Mouse (Mus musculus) lung, embryonic 15.5 days (tissue): Measurements from ENCODE around the gene Glb1l2. TPM values are rescaled to one million over a fixed set of nuclear protein-coding genes. Genes with fewer than 3 reads are reported as not detected.

Source experiments
- ATAC-seq: fragments of 200-750 bp; cut with Nextera tagmentation; 2 replicates; pipeline ENCODE4 v1.8.0; 2017; ENCODE audit warnings: moderate number of reproducible peaks, borderline replicate concordance; ENCODE audit not compliant: low FRiP score, low TSS enrichment; ENCODE audit errors: extremely low read depth
- H3K27ac ChIP-seq: fragments of 300-500 bp; sonication (generic); 2 replicates; pipeline ENCODE4 v1.5.1; 2015; ENCODE audit warnings: moderate library complexity, mild to moderate bottlenecking, inconsistent platforms
- H3K27me3 ChIP-seq: fragments of 300-500 bp; sonication (generic); 2 replicates; pipeline ENCODE4 v1.6.1; 2015; ENCODE audit warnings: inconsistent platforms
- H3K36me3 ChIP-seq: fragments of 300-500 bp; sonication (generic); 2 replicates; pipeline ENCODE4 v1.6.1; 2015; ENCODE audit warnings: inconsistent platforms
- H3K4me1 ChIP-seq: fragments of 300-500 bp; sonication (generic); 2 replicates; pipeline ENCODE4 v1.6.1; 2015; ENCODE audit warnings: inconsistent platforms
- H3K4me2 ChIP-seq: fragments of 300-500 bp; sonication (generic); 2 replicates; pipeline ENCODE4 v1.6.1; 2015; ENCODE audit warnings: inconsistent platforms, mild to moderate bottlenecking, moderate library complexity
- H3K4me3 ChIP-seq: fragments of 300-500 bp; sonication (generic); 2 replicates; pipeline ENCODE4 v1.5.1; 2015; ENCODE audit warnings: mild to moderate bottlenecking, inconsistent platforms
- H3K9ac ChIP-seq: fragments of 300-500 bp; sonication (generic); 2 replicates; pipeline ENCODE4 v1.6.1; 2015; ENCODE audit warnings: inconsistent platforms
- H3K9me3 ChIP-seq: fragments of 300-500 bp; sonication (generic); 2 replicates; pipeline ENCODE4 v1.6.1; 2016; ENCODE audit warnings: inconsistent platforms
- WGBS: fragments of 180-500 bp; shearing (Covaris S2); methylation state at CpG from one replicate; pipeline ENCODE4 v1.1.7; 2015; 5-methylcytosine and 5-hydroxymethylcytosine counted together
- polyA plus RNA-seq: library from polyadenylated mRNA; unstranded; fragments of >200 nt; fragmentation: Nextera tagmentation; extraction: Ambion mirVana; gene quantifications from 2 replicates; pipeline ENCODE4 v1.2.1, GENCODE M21; 2015

Gene Glb1l2
- polyA plus RNA-seq, 1 experiment from 2014 or later: 8.1 TPM

DNA sequence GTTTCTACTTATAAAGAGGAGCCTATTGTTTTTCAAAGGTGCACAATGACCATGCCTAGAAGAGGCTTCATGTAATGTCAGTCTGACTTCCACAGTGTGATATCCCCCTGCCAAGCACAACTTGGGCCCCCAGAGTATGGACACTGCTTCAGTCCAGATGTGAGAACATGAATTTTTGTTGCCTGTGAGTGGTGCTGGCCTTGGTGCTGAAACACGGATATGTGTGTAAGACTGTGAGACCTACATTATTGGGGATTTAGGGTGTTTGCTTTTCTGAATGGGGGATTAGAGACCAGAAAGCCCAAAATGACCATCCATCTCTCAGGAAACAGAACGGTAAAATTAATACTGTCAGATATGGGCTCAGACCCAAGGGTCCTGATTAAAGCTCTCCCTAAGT, 78.8 kb downstream of the Glb1l2 start:
- Histone ChIP-seq H3K27me3 (peaks cover 8% of the 10 kb centered on the region), H3K4me3 (no peak overlapping the region), H3K9ac (no peak overlapping the region), H3K27ac (no peak overlapping the region), H3K9me3 (no peaks in the 10 kb centered on the region), H3K36me3 (no peaks in the 10 kb centered on the region), H3K4me2 (no peak overlapping the region), H3K4me1 (no peaks in the 10 kb centered on the region)
- ATAC-seq: no peak
- 50% methylated on average over 2 of the region's 2 CpGs for WGBS

DNA sequence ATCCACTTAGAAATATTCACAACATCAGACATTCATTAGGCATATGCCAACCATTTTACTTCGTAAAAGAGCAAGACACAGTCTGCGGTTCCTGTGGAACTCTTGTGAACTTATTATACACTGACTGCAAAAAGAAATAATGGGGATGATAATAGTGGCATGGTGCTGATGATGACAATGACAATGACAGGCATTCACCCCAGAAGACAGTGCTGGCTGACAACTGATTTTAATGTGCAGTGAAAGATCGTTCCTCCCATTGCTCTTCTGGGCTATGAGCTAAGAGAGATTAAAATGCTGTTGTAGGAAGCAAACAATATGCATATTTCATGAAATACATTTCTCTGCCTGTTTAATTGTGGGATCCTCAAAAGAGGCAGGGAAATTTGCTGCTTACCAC, 80.6 kb downstream of the Glb1l2 start:
- 83% methylated on average over 3 of the region's 3 CpGs for WGBS
- no peak for ATAC-seq
- no peak overlapping the region for H3K4me3 ChIP-seq
- no peak overlapping the region for H3K9ac ChIP-seq
- H3K4me1 ChIP-seq: no peaks in the 10 kb centered on the region
- H3K27me3 ChIP-seq: no peaks in the 10 kb centered on the region
- no peaks in the 10 kb centered on the region for H3K36me3 ChIP-seq
- H3K4me2 ChIP-seq: no peak overlapping the region
- H3K27ac ChIP-seq: no peak overlapping the region
- no peaks in the 10 kb centered on the region for H3K9me3 ChIP-seq

DNA sequence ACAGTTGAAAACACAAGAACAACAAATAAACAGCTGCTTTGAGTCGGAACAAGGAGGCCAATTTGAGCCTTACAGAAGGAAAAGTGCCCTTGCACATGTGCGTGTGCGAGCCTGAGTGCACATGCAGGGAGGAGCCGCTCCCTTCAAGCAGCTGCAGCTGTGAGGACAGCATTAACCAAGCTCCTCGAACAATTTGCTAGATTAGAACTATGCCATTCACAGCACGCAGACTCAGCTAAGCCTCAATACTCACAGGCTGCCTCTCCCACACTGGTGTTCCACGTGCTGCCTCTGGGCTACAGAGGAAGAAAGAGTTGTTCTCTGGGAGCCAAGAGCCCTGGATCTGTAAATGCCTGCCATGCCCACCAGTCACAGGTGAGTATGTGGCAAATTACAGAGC, 84.5 kb downstream of the Glb1l2 start:
- 72% methylated on average over 7 of the region's 7 CpGs for WGBS

DNA sequence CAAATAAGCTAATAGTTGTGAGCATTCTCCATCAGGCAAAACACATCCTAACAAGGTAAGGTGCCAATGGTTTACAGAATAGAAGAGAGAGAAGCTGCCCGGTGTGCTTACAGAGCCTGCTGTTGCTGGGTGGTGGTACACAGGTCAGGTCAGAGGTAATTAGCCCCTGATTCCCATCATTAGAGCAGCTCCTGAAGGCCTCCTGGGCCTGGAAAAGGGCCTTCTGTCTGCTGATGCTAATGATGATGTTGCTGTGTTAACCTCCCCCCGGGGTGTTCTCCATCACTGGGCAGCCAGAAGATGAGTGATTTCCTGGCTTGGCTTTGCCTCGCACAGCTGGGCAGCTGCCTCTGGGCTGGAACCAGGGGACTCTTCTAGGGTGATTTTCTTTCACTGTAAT, 87.9 kb downstream of the Glb1l2 start:
- no peak overlapping the region for H3K4me2 ChIP-seq
- no peak for ATAC-seq
- no peak overlapping the region for H3K27ac ChIP-seq
- no peaks in the 10 kb centered on the region for H3K9me3 ChIP-seq
- no peaks in the 10 kb centered on the region for H3K36me3 ChIP-seq
- no peak overlapping the region for H3K4me3 ChIP-seq
- 48% methylated on average over 3 of the region's 3 CpGs for WGBS
- no peaks in the 10 kb centered on the region for H3K27me3 ChIP-seq
- no peak overlapping the region for H3K9ac ChIP-seq
- H3K4me1 ChIP-seq: no peaks in the 10 kb centered on the region

More for the DNA sequence above, 84.5 kb downstream of the Glb1l2 start:
- no peak overlapping the region for H3K4me2 ChIP-seq
- H3K36me3 ChIP-seq: no peaks in the 10 kb centered on the region
- H3K9me3 ChIP-seq: no peaks in the 10 kb centered on the region
- H3K27ac ChIP-seq: no peak overlapping the region
- ATAC-seq: no peak
- no peaks in the 10 kb centered on the region for H3K27me3 ChIP-seq
- no peak overlapping the region for H3K4me3 ChIP-seq
- no peak overlapping the region for H3K9ac ChIP-seq
- H3K4me1 ChIP-seq: no peaks in the 10 kb centered on the region

Other genes with a start within 250 kb of the Glb1l2 start
- 0.11 and 0.12 TPM in 2 replicates for gene B3gat1, start 72.7 kb downstream of the Glb1l2 start, polyA plus RNA-seq
- gene Glb1l3, start 54.4 kb upstream of the Glb1l2 start, polyA plus RNA-seq: 0.10 and 0.25 TPM in 2 replicates
- not detected in 2 replicates for gene Gm1110, start 116.6 kb upstream of the Glb1l2 start, polyA plus RNA-seq
- gene Acad8, start 193.1 kb upstream of the Glb1l2 start, polyA plus RNA-seq: 48.5 and 53.5 TPM in 2 replicates
- gene Thyn1, start 193.2 kb upstream of the Glb1l2 start, polyA plus RNA-seq: 135 and 136 TPM in 2 replicates
- 30.5 and 32.4 TPM in 2 replicates for gene Vps26b, start 223.6 kb upstream of the Glb1l2 start, polyA plus RNA-seq
- gene Ncapd3, start 223.7 kb upstream of the Glb1l2 start, polyA plus RNA-seq: 33.1 and 33.2 TPM in 2 replicates